Mouse (Mus musculus) right cerebral cortex, postnatal 10 days (tissue): ENCODE measurements at regions not wholly inside any gene's neighbourhood (a gene's known extent, or its start where the extent isn't known, plus 50 kb on each side); places are given as distances from the start of the nearest gene placed in this dataset.

ENCODE experiments used
- DNase-seq, 2 experiments: peaks; one replicate each; pipeline ENCODE4 v3.0.0; 2021; ENCODE audit warnings: low spot score in 2 of 2

GRCm38 (mm10) chr17:85508386-85508785 is 105.0 kb upstream of the Six3 start:
- DNase-seq = no peak

DNA sequence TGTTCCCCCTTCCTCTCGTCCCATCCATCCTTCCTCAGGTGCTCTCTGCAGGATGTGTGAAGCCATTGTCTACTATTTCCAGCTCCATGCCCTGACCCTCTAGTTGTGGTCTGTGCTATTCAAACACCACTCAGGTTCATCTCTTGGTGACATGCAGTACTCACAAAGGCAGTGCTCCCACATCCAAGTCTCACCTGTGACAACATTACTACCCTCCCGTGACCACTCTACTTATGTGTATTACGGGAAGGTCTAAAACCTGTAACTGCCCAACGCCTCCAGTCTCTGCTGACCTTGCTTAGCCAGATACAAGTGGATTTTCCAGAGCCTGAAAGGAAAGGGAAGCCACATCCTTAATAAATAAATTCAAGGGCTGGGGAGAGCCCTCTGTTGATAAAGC is 100.4 kb upstream of the Six3 start:
- DNase-seq = no peak

GRCm38 (mm10) chr17:85513936-85514335 is 99.5 kb upstream of the Six3 start:
- no peak for DNase-seq

- no peak for DNase-seq
Measured at GRCm38 (mm10) chr17:85514396-85514795, 99.0 kb upstream of the Six3 start.

DNA sequence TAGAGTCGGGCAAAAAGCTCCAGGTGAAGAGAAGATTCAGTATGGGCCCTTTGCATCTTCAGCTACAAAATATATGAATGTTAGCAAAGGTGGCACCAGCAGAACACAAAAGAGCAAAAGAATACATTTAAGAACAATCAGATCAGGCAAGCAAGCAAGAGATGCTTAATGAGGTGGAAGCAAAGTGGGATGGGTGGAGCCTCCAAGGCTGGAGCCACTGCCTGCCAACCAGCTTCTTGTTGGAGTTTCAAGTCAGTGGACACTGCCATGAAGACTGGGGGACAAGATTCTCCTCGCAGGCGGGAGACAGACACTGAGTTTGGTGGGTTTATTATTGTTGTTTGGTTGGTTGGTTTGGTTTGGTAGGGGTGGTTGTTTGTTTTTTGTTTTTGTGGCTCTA is 96.1 kb upstream of the Six3 start:
- DNase-seq = no peak

DNA sequence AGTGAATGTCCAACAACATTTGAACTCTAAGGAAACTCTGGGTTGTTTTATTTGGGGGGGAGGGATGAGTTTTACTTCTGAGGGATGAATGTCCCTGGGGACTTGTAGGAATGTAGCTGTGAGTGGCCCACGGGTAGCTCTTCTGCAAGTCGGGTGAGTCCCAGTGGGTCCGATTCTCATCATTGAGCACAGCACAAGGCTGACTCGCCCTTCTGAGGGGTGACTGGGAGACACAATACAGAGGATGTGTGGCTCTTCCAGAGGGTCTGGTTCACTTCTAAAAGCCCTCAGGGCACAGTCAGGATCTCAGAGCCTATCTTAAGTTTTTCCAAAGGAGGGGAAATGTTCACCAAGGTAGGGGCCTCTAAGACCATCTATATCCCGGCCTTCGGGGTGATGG is 94.9 kb upstream of the Six3 start:
- DNase-seq = peak in 1 of 2 experiments; percentile 1

GRCm38 (mm10) chr17:85527327-85527698 is 86.1 kb upstream of the Six3 start:
- DNase-seq = no peak

DNA sequence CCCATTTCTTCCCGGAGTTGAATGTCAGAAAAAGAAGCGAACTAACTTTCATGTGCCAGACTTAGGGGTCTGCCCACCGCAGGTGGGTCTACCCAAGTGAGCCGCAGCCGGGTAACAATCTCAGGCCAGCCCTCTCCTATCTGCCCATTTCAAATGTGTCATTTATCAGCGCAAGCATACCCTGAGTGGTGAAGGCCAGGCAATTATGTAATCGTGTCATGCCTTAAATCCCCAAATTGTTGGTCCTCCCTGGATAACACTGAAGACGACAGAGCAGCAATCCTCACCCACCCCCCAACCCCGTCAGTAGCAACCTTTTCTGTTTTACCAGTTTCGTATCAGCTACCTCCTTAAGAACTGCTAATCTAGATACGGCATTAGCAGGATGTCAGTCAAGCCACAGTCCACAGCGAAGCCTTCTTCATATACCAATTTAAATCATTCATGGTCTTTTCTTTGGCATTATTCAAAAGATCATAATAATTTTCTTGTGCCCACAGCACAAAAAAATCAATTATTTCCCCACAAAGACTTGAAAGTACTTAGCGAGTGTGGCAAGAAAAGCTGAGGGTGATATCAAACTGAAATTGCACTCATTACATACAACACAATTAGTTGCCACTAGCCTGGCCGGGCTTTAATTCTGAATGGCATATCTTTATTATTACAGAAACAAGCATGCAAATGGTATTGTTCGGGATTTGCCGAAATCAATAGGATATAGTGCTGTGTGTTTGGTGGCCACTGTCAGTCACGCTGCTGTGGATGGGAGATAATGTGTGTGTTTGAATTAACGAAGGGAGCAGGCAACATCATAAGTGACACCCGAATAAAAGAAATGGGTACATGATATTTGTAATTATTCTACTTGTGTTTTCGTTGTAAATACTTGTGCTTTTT is 85.1 kb upstream of the Six3 start:
- DNase-seq = no peak

DNA sequence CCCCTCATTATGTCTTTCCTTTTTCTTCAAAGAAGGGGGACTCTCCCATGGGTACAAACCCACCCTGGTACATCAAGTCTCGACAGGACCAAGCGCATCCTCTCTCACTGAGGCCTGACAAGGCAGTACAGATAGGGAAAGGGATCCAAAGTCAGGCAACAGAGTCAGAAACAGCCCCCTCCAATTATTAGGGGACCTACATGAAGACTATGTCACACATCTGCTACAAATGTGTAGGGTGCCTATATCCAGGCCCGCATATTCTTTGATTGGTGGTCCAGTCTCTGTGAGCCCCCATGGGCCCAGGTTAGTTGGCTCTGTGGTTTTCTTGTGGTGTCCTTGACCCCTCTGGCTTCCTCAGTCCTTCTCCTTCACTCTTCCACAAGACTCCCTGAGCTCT is 77.1 kb upstream of the Six3 start:
- peak in 1 of 2 experiments; percentile 2 for DNase-seq

- DNase-seq = no peak
Measured at GRCm38 (mm10) chr17:85541258-85541777, 72.1 kb upstream of the Six3 start.

DNA sequence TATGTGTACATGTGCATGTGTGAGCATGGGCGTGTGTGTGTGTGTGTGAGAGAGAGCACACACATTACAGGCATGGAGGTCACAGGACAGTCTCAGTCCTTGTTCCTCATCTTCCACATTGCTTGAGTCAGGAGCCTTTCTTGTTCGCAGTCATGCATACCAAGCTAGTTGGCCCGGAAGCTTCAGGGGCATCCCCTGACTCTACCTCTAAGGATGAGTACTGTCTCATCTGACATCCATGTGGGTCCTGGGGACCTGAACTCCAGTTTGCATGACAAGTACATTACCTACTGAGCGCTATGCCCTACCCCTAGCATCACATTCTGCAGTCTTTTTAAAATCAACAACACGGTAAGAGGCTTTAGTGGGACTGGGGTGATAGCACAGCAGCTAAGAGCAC is 65.3 kb upstream of the Six3 start:
- DNase-seq = peak; percentile 3 to 9

GRCm38 (mm10) chr17:85561006-85561405 is 52.4 kb upstream of the Six3 start:
- peak in 1 of 2 experiments; percentile 14 for DNase-seq

GRCm38 (mm10) chr17:85562510-85563266 is 50.7 kb upstream of the Six3 start:
- DNase-seq = peak; percentile 31 to 36

GRCm38 (mm10) chr17:85563391-85563790 is 50.0 kb upstream of the Six3 start:
- peak in 1 of 2 experiments; percentile 6 for DNase-seq
